Mouse (Mus musculus) kidney, postnatal 0 days (tissue): ENCODE data around the gene Tnfrsf22. TPM values are rescaled to one million over a fixed set of nuclear protein-coding genes. Genes with fewer than 3 reads are reported as not detected.

ENCODE experiments used
- ATAC-seq: fragments of 200-750 bp; cut with Nextera tagmentation; replicated peaks from 2 replicates; pipeline ENCODE4 v1.8.0; 2017; ENCODE audit warnings: low read depth, moderate number of reproducible peaks, moderate TSS enrichment, moderate library complexity; ENCODE audit not compliant: low FRiP score
- DNase-seq: peaks from one replicate; pipeline ENCODE4 v3.0.0-alpha.2; 2016; ENCODE audit warnings: low spot score
- H3K27ac ChIP-seq: fragments of 300-500 bp; sonication (generic); 2 replicates; pipeline ENCODE4 v1.5.1; 2014; ENCODE audit warnings: mild to moderate bottlenecking
- H3K27me3 ChIP-seq: fragments of 300-500 bp; sonication (generic); 2 replicates; pipeline ENCODE4 v1.6.1; 2014; ENCODE audit warnings: low read length, mixed read lengths; ENCODE audit not compliant: insufficient read depth
- H3K36me3 ChIP-seq: fragments of 300-500 bp; sonication (generic); 2 replicates; pipeline ENCODE4 v1.6.1; 2014; ENCODE audit warnings: low read length, mixed read lengths; ENCODE audit not compliant: insufficient read depth
- H3K4me1 ChIP-seq: fragments of 300-500 bp; sonication (generic); replicated peaks from 2 replicates; pipeline ENCODE4 v1.6.1; 2014; ENCODE audit warnings: antibody characterized with exemption, low read length, mixed read lengths; ENCODE audit not compliant: insufficient read depth
- H3K4me2 ChIP-seq: fragments of 300-500 bp; sonication (generic); 2 replicates; pipeline ENCODE4 v1.6.1; 2014; ENCODE audit warnings: mild to moderate bottlenecking, low read length, moderate library complexity, mixed read lengths
- H3K4me3 ChIP-seq: fragments of 300-500 bp; sonication (generic); replicated peaks from 2 replicates; pipeline ENCODE4 v1.5.1; 2014; ENCODE audit warnings: low read depth, low read length
- H3K9ac ChIP-seq: fragments of 300-500 bp; sonication (generic); 2 replicates; pipeline ENCODE4 v1.6.1; 2014; ENCODE audit warnings: low read depth, low read length
- H3K9me3 ChIP-seq: fragments of 300-500 bp; sonication (generic); replicated peaks from 2 replicates; pipeline ENCODE4 v1.6.1; 2016; ENCODE audit warnings: low read length, inconsistent platforms, mixed read lengths
- CTCF ChIP-seq: IDR thresholded peaks from 2 replicates; pipeline ENCODE4 v1.5.1; 2016; ENCODE audit warnings: antibody characterized with exemption, low read depth, mild to moderate bottlenecking, moderate library complexity
- WGBS: fragments of 180-500 bp; shearing (Covaris S2); extraction: QIAGEN DNeasy Blood & Tissue Kit; methylation state at CpG from one replicate; pipeline ENCODE4 v1.1.7; 2014; 5-methylcytosine and 5-hydroxymethylcytosine counted together
- polyA plus RNA-seq: library from polyadenylated mRNA; unstranded; fragments of >200 nt; fragmentation: Nextera tagmentation; extraction: Ambion mirVana; gene quantifications from 2 replicates; pipeline ENCODE4 v1.2.1, GENCODE M21; 2015

Tnfrsf22 gene
- polyA plus RNA-seq, 1 experiment from 2014 or later = 11.1 TPM

DNA sequence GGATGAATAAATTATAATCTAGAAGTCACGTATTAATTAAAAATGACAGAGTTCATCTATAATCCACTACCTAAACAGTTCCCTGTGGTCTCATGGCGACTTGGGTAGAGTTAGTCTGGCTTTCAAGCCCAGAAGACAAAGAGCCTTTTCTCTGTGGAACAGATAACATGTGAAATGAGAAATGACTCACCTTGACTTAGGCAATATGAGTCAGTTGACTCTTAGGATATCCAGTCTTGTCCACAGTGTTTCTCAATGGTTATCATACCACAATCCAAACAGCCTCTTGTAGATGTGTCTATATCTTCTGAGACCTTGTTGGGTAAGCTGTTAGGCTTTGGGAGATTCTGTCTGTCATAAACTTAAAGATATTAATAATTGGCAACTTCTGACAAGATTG, 18.0 kb downstream of the Tnfrsf22 start:
- 68% methylated on average over 2 of the region's 2 CpGs for WGBS

DNA sequence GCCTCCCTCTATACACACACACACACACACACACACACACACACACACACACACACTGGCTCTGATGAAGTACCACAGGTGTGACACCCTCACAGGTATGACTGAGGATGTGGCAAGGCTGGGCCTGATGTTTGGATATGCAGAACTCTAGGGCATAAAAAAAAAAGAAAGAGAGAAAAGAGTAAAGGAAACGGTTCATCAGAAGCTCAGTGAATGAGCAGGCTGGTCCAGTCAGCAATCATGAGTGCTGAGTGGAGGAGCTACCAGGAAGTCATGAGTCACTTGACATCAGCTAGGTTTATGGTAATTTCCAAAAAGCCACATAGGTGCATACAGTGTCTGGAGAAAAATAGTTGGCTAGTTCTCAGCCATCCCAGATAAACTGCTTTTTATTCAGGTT, 20.0 kb downstream of the Tnfrsf22 start:
- H3K36me3 ChIP-seq = no peaks in the 10 kb centered on the region
- no peak overlapping the region for H3K4me3 ChIP-seq
- DNase-seq (no peak), ATAC-seq (no peak)
- H3K9ac ChIP-seq = no peak overlapping the region
- no peak for TF ChIP-seq CTCF
- H3K27me3 ChIP-seq = no peaks in the 10 kb centered on the region
- WGBS = 29% methylated on average over 1 of the region's 1 CpGs
- no peak overlapping the region for H3K4me2 ChIP-seq
- no peak overlapping the region for H3K27ac ChIP-seq
- H3K9me3 ChIP-seq = no peaks in the 10 kb centered on the region
- H3K4me1 ChIP-seq = no peaks in the 10 kb centered on the region

More for the DNA sequence above, 18.0 kb downstream of the Tnfrsf22 start:
- no peak overlapping the region for H3K4me2 ChIP-seq
- no peaks in the 10 kb centered on the region for H3K4me1 ChIP-seq
- DNase-seq = no peak
- H3K4me3 ChIP-seq = no peak overlapping the region
- no peak overlapping the region for H3K9ac ChIP-seq
- no peak for ATAC-seq
- H3K27ac ChIP-seq = no peak overlapping the region
- no peak for TF ChIP-seq CTCF
- H3K27me3 ChIP-seq = no peaks in the 10 kb centered on the region
- no peaks in the 10 kb centered on the region for H3K9me3 ChIP-seq
- H3K36me3 ChIP-seq = no peaks in the 10 kb centered on the region

DNA sequence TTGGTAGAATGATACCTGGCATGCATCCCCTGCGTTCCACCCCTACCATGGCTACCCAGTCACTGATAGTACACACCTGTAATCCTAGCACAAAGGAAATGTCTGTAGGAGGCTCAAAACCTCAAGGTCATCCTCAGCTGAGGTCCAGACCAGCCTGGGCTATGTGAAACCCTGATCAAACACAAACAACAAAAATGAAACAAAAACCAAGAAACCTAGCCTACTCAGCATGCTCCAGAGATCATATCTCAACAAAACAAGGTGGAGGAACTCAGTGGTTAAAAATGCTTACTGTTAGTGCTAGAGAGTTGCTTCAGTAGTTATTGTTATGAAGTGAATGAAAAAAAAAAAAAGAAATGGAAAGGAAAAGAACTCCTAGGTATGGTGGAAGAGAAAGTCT, 20.9 kb downstream of the Tnfrsf22 start, which contains the start of gene Tnfrsf26:
Tnfrsf26 (minus strand) TSS at position 183 of the 400 bp plus-strand sequence.
- no peaks in the 10 kb centered on the region for H3K9me3 ChIP-seq
- H3K27ac ChIP-seq = no peak within 1 kb of the TSS
- H3K36me3 ChIP-seq = no peaks in the 10 kb centered on the region
- no peak within 1 kb of the TSS for H3K4me2 ChIP-seq
- DNase-seq (no peak), ATAC-seq (no peak)
- TF ChIP-seq CTCF = no peak
- WGBS = 91% methylated on average over 1 of the region's 1 CpGs
- H3K27me3 ChIP-seq = no peaks in the 10 kb centered on the region
- H3K4me1 ChIP-seq = no peaks in the 10 kb centered on the region
- H3K4me3 ChIP-seq = no peak within 1 kb of the TSS
- H3K9ac ChIP-seq = no peak within 1 kb of the TSS

DNA sequence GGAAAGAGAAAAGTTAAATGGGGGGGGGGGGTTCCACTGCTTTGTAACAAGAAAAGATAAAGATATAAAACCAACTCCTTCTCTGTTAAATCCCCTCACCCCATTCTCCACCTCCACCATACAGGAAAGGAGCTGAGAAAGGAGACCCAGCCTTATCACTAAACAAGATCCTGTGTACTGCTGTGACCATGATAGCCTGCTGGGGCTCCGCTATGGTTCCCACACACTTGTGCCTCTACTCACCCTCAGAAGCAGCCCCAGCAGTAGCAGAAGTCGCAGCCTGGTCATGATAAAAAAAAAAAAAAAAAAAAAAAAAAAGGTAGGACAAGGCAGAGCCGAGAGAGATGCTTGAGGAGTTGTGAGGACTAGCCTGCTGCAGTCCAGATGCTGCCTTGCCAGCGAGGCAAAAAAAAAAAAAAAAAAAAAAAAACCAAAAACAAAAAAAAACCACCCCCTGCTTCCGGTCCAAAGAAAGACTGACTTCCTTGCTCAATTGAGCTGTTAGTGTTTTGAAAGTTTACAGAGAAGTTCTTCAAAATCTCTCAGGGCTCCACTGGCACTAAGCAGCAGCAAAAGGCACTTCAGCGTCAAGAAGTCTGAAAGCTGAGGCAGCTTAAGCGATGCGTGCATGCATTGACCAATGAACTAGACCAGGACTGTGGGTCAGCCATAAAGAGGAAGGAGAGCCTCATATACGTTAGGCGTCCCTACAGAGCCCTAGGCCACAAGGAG, 21.7 kb downstream of the Tnfrsf22 start:
- Histone ChIP-seq H3K4me1 (no peaks in the 10 kb centered on the region), H3K4me2 (no peak overlapping the region), H3K27ac (no peak overlapping the region), H3K9ac (no peak overlapping the region), H3K36me3 (no peaks in the 10 kb centered on the region), H3K27me3 (no peaks in the 10 kb centered on the region), H3K4me3 (no peak overlapping the region), H3K9me3 (no peaks in the 10 kb centered on the region)
- 49% methylated on average over 10 of the region's 10 CpGs for whole genome bisulfite sequencing
- no peak for TF ChIP-seq CTCF
- no peak for ATAC-seq
- no peak for DNase-seq

DNA sequence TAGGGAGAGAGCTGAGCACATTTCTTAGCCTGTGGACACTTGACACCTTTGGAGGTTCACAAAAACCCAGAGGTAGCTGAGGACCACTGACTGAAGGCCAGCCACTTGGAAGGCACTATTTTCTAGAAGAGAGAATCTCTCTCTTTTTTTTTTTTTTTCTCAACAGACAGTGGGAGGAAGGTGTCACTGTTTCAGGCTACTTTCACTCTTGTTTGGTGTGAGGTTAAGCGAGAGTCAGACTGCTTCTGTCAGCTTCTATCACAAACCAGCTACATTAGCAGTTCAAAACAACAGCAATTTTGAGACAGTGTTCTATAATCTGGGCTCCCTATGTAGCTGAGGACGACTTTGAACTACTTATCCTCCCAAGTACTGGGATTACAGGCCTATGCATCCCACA, 23.3 kb downstream of the Tnfrsf22 start:
- Histone ChIP-seq H3K9me3 (no peaks in the 10 kb centered on the region), H3K27me3 (no peaks in the 10 kb centered on the region), H3K4me3 (no peak overlapping the region), H3K27ac (no peak overlapping the region), H3K36me3 (no peaks in the 10 kb centered on the region), H3K4me1 (no peaks in the 10 kb centered on the region), H3K9ac (no peak overlapping the region), H3K4me2 (no peak overlapping the region)
- ATAC-seq = no peak
- DNase-seq = no peak
- WGBS = 61% methylated on average over 2 of the region's 2 CpGs
- no peak for TF ChIP-seq CTCF

DNA sequence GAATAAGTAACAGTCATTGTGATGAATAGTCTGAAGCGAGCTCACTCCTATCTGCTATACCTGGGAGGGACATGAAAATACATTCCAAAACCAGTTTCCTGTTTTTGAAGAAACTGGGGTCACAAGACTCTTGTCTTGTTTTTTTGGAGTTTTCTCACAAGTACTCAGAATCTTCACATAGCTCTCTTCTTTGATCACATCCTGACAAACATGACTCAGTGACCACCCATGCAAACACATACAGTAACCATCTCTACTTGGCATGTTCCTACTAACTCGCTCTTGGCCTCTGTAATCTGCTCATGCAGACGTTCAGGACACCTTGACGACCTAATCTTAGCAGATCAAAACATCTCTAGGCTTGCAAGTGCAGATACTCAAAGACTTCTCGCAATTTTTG, 24.3 kb downstream of the Tnfrsf22 start:
- Histone ChIP-seq H3K4me2 (no peak overlapping the region), H3K27ac (no peak overlapping the region), H3K27me3 (no peaks in the 10 kb centered on the region), H3K9ac (no peak overlapping the region), H3K4me1 (no peaks in the 10 kb centered on the region), H3K9me3 (no peaks in the 10 kb centered on the region), H3K36me3 (no peaks in the 10 kb centered on the region), H3K4me3 (no peak overlapping the region)
- 60% methylated on average over 5 of the region's 5 CpGs for WGBS
- DNase-seq (no peak), ATAC-seq (no peak)
- TF ChIP-seq CTCF = no peak

DNA sequence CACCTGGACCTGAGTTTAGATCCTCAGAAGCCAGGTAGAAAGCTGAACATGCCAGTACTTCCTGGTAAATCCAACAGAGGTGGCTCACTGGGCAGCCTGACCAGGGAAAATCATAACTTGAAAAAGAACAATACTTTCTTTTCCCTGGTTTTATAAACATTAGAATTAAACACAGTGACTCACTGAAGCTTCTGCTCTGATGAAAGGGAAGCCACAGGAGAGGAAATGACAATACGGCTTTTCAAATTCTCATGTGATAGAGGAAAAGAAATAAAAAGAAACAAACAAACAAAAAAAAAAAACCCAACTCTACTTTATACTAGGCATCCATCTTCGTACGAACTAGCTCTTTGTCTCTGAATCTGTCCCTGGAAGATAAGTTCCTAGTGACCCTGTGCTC, 24.9 kb downstream of the Tnfrsf22 start:
- H3K36me3 ChIP-seq = no peaks in the 10 kb centered on the region
- 79% methylated on average over 3 of the region's 3 CpGs for WGBS
- H3K4me2 ChIP-seq = no peak overlapping the region
- no peak overlapping the region for H3K4me3 ChIP-seq
- H3K27ac ChIP-seq = no peak overlapping the region
- no peaks in the 10 kb centered on the region for H3K4me1 ChIP-seq
- DNase-seq (no peak), ATAC-seq (no peak)
- TF ChIP-seq CTCF = no peak
- no peaks in the 10 kb centered on the region for H3K27me3 ChIP-seq
- no peak overlapping the region for H3K9ac ChIP-seq
- no peaks in the 10 kb centered on the region for H3K9me3 ChIP-seq
